Comparison of ENCODE assay signal across 26 mouse cellular contexts in genomic region chr12:57138937-57139336, GRCm38 (mm10). TPM values are rescaled to one million over a fixed set of nuclear protein-coding genes. Genes with fewer than 3 reads are reported as not detected.
A peak's percentile ranks its signal among the peaks of the same experiment; 100 is the strongest.
DNase-seq lines count a peak whose midpoint lies in the region; ATAC-seq lines count a peak whose summit lies in the region.
"Had no signal": no experiment of that assay in that cellular context is flagged by ENCODE, and none has a peak within 500 bp of the region (broad histone marks: within the 10 kb centered on the region; RNA-seq: fewer than 3 reads in every experiment).

No protein-coding gene starts in this region.

- no peaks in the 10 kb centered on the region for H3K36me3 ChIP-seq in midbrain, embryonic 11.5 days (ENCODE audit: control insufficient read depth, insufficient read depth, low read length)
- H3K36me3 ChIP-seq in midbrain, embryonic 15.5 days (replicated peaks): no peaks in the 10 kb centered on the region
- H3K36me3 ChIP-seq in embryonic facial prominence, embryonic 11.5 days (replicated peaks; ENCODE audit: control insufficient read depth, insufficient read depth, low read depth, low read length): no peaks in the 10 kb centered on the region
- no peaks in the 10 kb centered on the region for H3K36me3 ChIP-seq in forebrain, embryonic 16.5 days (ENCODE audit: control insufficient read depth, insufficient read depth)
- H3K36me3 ChIP-seq in hindbrain, embryonic 11.5 days (ENCODE audit: control insufficient read depth, insufficient read depth, low read length): no peaks in the 10 kb centered on the region
- H3K36me3 ChIP-seq: hindbrain, embryonic 12.5 days; liver, embryonic 12.5 days; neural tube, embryonic 12.5 days; stomach, embryonic 15.5 days had no signal

- H3K27me3 ChIP-seq in midbrain, embryonic 11.5 days (ENCODE audit: control insufficient read depth, insufficient read depth, low read length): no peaks in the 10 kb centered on the region
- H3K27me3 ChIP-seq in midbrain, embryonic 15.5 days (replicated peaks): no peaks in the 10 kb centered on the region
- H3K27me3 ChIP-seq in embryonic facial prominence, embryonic 11.5 days (ENCODE audit: control insufficient read depth, insufficient read depth, low read length): no peaks in the 10 kb centered on the region
- H3K27me3 ChIP-seq in forebrain, embryonic 16.5 days (replicated peaks; ENCODE audit: control insufficient read depth, insufficient read depth, low read length): no peaks in the 10 kb centered on the region
- H3K27me3 ChIP-seq in hindbrain, embryonic 11.5 days (ENCODE audit: control insufficient read depth, insufficient read depth, low read length): no peaks in the 10 kb centered on the region
- H3K27me3 ChIP-seq: hindbrain, embryonic 12.5 days; liver, embryonic 12.5 days; megakaryocyte, embryonic 14.5 days; neural tube, embryonic 12.5 days; stomach, embryonic 15.5 days had no signal

- no peak overlapping the region for H3K4me3 ChIP-seq in midbrain, embryonic 11.5 days (ENCODE audit: low read depth, low read length)
- no peak overlapping the region for H3K4me3 ChIP-seq in midbrain, embryonic 15.5 days
- H3K4me3 ChIP-seq in embryonic facial prominence, embryonic 11.5 days (ENCODE audit: low read depth, low read length): no peak overlapping the region
- no peak overlapping the region for H3K4me3 ChIP-seq in forebrain, embryonic 16.5 days (replicated peaks; ENCODE audit: low read length)
- H3K4me3 ChIP-seq in hindbrain, embryonic 11.5 days (ENCODE audit: low read depth, low read length): no peak overlapping the region
- H3K4me3 ChIP-seq: hindbrain, embryonic 12.5 days; liver, embryonic 12.5 days; megakaryocyte, embryonic 14.5 days; neural tube, embryonic 12.5 days; stomach, embryonic 15.5 days had no signal

- no peak for ATAC-seq in midbrain, embryonic 11.5 days (ENCODE audit: low FRiP score)
- ATAC-seq in midbrain, embryonic 15.5 days (replicated peaks): no peak
- no peak for ATAC-seq in embryonic facial prominence, embryonic 11.5 days (replicated peaks; ENCODE audit: insufficient number of reproducible peaks, low FRiP score, low TSS enrichment, low read depth)
- peak; percentile 85 for ATAC-seq in forebrain, embryonic 16.5 days
- no peak for ATAC-seq in hindbrain, embryonic 11.5 days (ENCODE audit: low FRiP score)
- ATAC-seq: activated CD4-positive, CD25-positive, alpha-beta regulatory T cell, adult 4 months; intestine, embryonic 16.5 days; liver, embryonic 12.5 days; liver, postnatal 0 days had no signal

- no peaks in the 10 kb centered on the region for H3K9me3 ChIP-seq in midbrain, embryonic 11.5 days (ENCODE audit: control insufficient read depth, low read length)
- no peaks in the 10 kb centered on the region for H3K9me3 ChIP-seq in midbrain, embryonic 15.5 days
- H3K9me3 ChIP-seq in embryonic facial prominence, embryonic 11.5 days (replicated peaks; ENCODE audit: control insufficient read depth, low read length): no peaks in the 10 kb centered on the region
- no peaks in the 10 kb centered on the region for H3K9me3 ChIP-seq in forebrain, embryonic 16.5 days (ENCODE audit: control insufficient read depth, low read length)
- no peaks in the 10 kb centered on the region for H3K9me3 ChIP-seq in hindbrain, embryonic 11.5 days (ENCODE audit: control insufficient read depth, low read length)
- H3K9me3 ChIP-seq: hindbrain, embryonic 12.5 days; liver, embryonic 12.5 days; megakaryocyte, embryonic 14.5 days; neural tube, embryonic 12.5 days; stomach, embryonic 15.5 days had no signal

- H3K4me1 ChIP-seq in midbrain, embryonic 11.5 days (ENCODE audit: control insufficient read depth, insufficient read depth, low read length): no peaks in the 10 kb centered on the region
- no peaks in the 10 kb centered on the region for H3K4me1 ChIP-seq in midbrain, embryonic 15.5 days
- no peaks in the 10 kb centered on the region for H3K4me1 ChIP-seq in embryonic facial prominence, embryonic 11.5 days (ENCODE audit: control insufficient read depth, insufficient read depth, low read length)
- H3K4me1 ChIP-seq in forebrain, embryonic 16.5 days (replicated peaks; ENCODE audit: control insufficient read depth, insufficient read depth, low read length): peaks cover 6% of the 10 kb centered on the region
- H3K4me1 ChIP-seq in hindbrain, embryonic 11.5 days (replicated peaks; ENCODE audit: control insufficient read depth, insufficient read depth, low read length): no peaks in the 10 kb centered on the region
- H3K4me1 ChIP-seq: hindbrain, embryonic 12.5 days; liver, embryonic 12.5 days; megakaryocyte, embryonic 14.5 days; neural tube, embryonic 12.5 days; stomach, embryonic 15.5 days had no signal

- DNase-seq in midbrain, embryonic 11.5 days (ENCODE audit: low spot score, missing footprints): peak; percentile 47
- peak; percentile 75 for DNase-seq in embryonic facial prominence, embryonic 11.5 days (ENCODE audit: low spot score)
- peak; percentile 28 for DNase-seq in retina, embryonic 14.5 days (ENCODE audit: low spot score)
- no peak for DNase-seq in heart, adult 11 months
- no peak for DNase-seq in right cerebral cortex, postnatal 25 days
- no peak for DNase-seq in hindbrain, embryonic 11.5 days (ENCODE audit: low spot score)
- DNase-seq: adrenal gland, adult 2 months; adrenal gland, postnatal 36 days; B cell, adult 2 months; cerebellum, adult 2 months; cerebellum, postnatal 14 days; kidney, adult 9 months; kidney, postnatal 10 days; liver, postnatal 0 days; lung, postnatal 36 days; midbrain, embryonic 14.5 days had no signal

- H3K27ac ChIP-seq in midbrain, embryonic 11.5 days (ENCODE audit: low read depth, low read length): no peak overlapping the region
- no peak overlapping the region for H3K27ac ChIP-seq in midbrain, embryonic 15.5 days
- peak overlapping the region; percentile 31; the same call in 1 of the 2 replicates for H3K27ac ChIP-seq in embryonic facial prominence, embryonic 11.5 days (replicated peaks; ENCODE audit: low read depth, low read length)
- H3K27ac ChIP-seq in forebrain, embryonic 16.5 days (ENCODE audit: low read length): no peak overlapping the region
- H3K27ac ChIP-seq in hindbrain, embryonic 11.5 days (ENCODE audit: low read depth, low read length): no peak overlapping the region
- H3K27ac ChIP-seq: hindbrain, embryonic 12.5 days; liver, embryonic 12.5 days; neural tube, embryonic 12.5 days; stomach, embryonic 15.5 days had no signal

- H3K9ac ChIP-seq in midbrain, embryonic 11.5 days (ENCODE audit: low read length): no peak overlapping the region
- no peak overlapping the region for H3K9ac ChIP-seq in midbrain, embryonic 15.5 days
- no peak overlapping the region for H3K9ac ChIP-seq in embryonic facial prominence, embryonic 11.5 days (replicated peaks; ENCODE audit: low read length)
- H3K9ac ChIP-seq in forebrain, embryonic 16.5 days (replicated peaks; ENCODE audit: low read depth, low read length): no peak overlapping the region
- no peak overlapping the region for H3K9ac ChIP-seq in hindbrain, embryonic 11.5 days (ENCODE audit: low read depth, low read length)
- H3K9ac ChIP-seq: hindbrain, embryonic 12.5 days; liver, embryonic 12.5 days; liver, postnatal 0 days; neural tube, embryonic 12.5 days; stomach, embryonic 15.5 days had no signal

- no peak overlapping the region for H3K4me2 ChIP-seq in midbrain, embryonic 11.5 days
- H3K4me2 ChIP-seq in midbrain, embryonic 15.5 days: no peak overlapping the region
- H3K4me2 ChIP-seq in embryonic facial prominence, embryonic 11.5 days (ENCODE audit: low read depth, low read length): no peak overlapping the region
- H3K4me2 ChIP-seq in forebrain, embryonic 16.5 days (ENCODE audit: low read length): no peak overlapping the region; the same call in 1 of the 2 replicates
- no peak overlapping the region for H3K4me2 ChIP-seq in hindbrain, embryonic 11.5 days (replicated peaks; ENCODE audit: low read depth, low read length)
- H3K4me2 ChIP-seq: hindbrain, embryonic 12.5 days; liver, embryonic 12.5 days; neural tube, embryonic 12.5 days; stomach, embryonic 15.5 days had no signal

- 74% methylated on average over 1 of the region's 1 CpGs for WGBS in midbrain, embryonic 11.5 days
- WGBS in midbrain, embryonic 15.5 days: 82% methylated on average over 1 of the region's 1 CpGs
- 26% methylated on average over 1 of the region's 1 CpGs for WGBS in embryonic facial prominence, embryonic 11.5 days
- WGBS in forebrain, embryonic 16.5 days: 68% methylated on average over 1 of the region's 1 CpGs
- 68% methylated on average over 1 of the region's 1 CpGs for WGBS in hindbrain, embryonic 11.5 days

RNA-seq across cellular contexts. Expression of gene Slc25a21, which starts 58.3 kb away (rescaled TPM):
- polyA plus RNA-seq in midbrain, embryonic 11.5 days (2014; fragmentation: Nextera tagmentation; extraction: Ambion mirVana): 2.3 and 2.5 TPM in 2 replicates
- polyA plus RNA-seq in midbrain, embryonic 15.5 days (2015; fragmentation: Nextera tagmentation; extraction: Ambion mirVana): 0.12 and 0.46 TPM in 2 replicates
- polyA plus RNA-seq in embryonic facial prominence, embryonic 11.5 days (2014; fragmentation: Nextera tagmentation; extraction: Ambion mirVana): 1.9 and 2.4 TPM in 2 replicates
- not detected in 2 replicates for polyA plus RNA-seq in forebrain, embryonic 16.5 days (2015; fragmentation: Nextera tagmentation; extraction: Ambion mirVana)
- 1.2 and 1.5 TPM in 2 replicates for polyA plus RNA-seq in hindbrain, embryonic 11.5 days (2014; fragmentation: Nextera tagmentation; extraction: Ambion mirVana)
- polyA plus RNA-seq: activated CD4-positive, CD25-positive, alpha-beta regulatory T cell, adult 4 months; large intestine, adult 2 months; midbrain, embryonic 14.5 days had no signal

Comparison
In these comparisons a context has a peak if more than half of its experiments do, and no peak if none do; other contexts are left out.
1. DNase-seq: peak in midbrain, embryonic 11.5 days (single experiment), embryonic facial prominence, embryonic 11.5 days (single experiment) and retina, embryonic 14.5 days (single experiment); none in heart, adult 11 months (single experiment), right cerebral cortex, postnatal 25 days (single experiment) and hindbrain, embryonic 11.5 days (single experiment).